Mouse (Mus musculus): Measurements from ENCODE around the gene Impdh2. TPM values are rescaled to one million over a fixed set of nuclear protein-coding genes. Genes with fewer than 3 reads are reported as not detected.
A peak's percentile ranks its signal among the peaks of the same experiment; 100 is the strongest.

Gene Impdh2
- polyA plus RNA-seq (2015; fragmentation: Nextera tagmentation; extraction: Ambion mirVana), result 187 and 198 TPM in 2 replicates

DNA sequence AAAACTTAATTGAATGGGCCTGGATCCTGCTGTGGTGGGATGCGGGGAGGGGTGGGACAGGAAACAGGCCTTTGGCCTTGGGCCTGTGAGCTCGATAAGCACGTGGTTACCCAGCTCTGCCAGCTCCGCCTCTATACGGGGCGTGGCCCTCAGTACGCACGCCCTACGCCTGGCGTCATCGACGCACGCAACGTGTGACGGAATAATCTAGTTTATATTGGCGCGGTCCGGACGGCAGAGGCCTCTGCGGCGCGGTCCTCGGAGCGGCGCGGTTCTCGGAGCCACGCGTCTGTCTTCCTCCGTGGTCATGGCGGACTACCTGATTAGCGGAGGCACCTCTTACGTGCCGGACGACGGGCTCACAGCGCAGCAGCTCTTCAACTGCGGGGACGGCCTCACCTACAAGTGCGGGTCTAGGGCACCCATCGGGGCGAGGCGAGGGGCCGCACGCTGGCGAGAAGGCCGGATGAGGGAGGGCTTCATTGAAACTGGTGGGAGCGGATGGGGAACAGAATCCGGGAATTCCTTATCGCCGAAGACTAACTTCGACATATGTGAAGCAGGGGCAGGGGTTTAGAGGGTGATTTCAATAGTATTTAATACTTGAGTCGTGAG is at the start of gene Impdh2:
Impdh2 (plus strand) TSS at position 60 of the 615 bp plus-strand sequence.
- Histone ChIP-seq H3K9ac (peak within 1 kb of the TSS; percentile 57), H3K9me3 (replicated peaks) (no peaks in the 10 kb centered on the region), H3K27ac (peak within 1 kb of the TSS; percentile 86), H3K4me2 (peak within 1 kb of the TSS; percentile 71), H3K4me1 (peaks cover 15% of the 10 kb centered on the region), H3K36me3 (peaks cover 84% of the 10 kb centered on the region), H3K27me3 (no peaks in the 10 kb centered on the region), H3K4me3 (replicated peaks) (peak within 1 kb of the TSS; percentile 54)
- WGBS, result under 1% methylated on average over 53 of the region's 53 CpGs
- peak; percentile 99 for ATAC-seq (replicated peaks; ENCODE audit: low FRiP score)

DNA sequence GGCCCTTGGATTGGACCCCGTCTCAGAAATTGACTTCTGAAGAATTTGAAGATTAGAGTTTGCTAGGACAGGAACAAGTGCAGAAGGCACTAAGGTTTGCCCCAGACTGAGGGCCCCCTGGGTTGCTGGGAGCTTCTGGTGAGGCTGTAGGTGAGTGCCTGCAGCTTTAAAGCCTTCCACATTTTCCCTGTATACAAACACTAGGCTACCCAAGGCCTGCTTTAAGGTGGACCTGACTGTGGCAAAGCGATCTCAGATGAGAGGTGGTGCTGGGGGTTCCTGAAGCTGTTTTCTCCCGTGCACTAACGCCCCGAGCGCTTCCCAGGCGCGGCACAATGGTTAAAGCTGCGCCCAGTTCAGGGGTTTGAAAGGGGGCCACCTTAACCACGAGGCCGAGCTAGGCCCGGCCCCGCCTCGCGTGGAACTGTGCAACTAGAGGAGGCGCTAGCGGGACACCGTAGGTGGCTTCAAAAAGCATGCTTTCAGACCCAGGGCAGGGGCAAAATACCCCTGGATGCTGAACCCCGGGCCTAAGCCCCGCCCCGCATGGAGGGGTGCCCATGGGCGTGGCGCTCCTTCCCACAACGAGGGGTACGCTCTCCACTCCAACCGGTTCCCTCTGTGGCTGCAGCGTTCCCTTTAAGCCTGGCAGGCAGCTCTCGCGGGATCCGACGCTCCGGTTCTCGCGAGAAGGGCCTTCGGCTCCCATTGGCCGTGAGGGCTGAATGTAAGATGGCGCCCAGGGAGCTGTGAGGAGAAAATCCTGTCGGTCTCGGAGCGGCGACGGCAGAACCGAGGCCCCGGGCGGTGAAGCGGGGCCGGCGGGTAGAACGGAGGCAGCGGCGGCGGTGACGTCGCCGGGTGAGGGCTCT is 43.5 kb upstream of the Impdh2 start, which contains the start of gene Qrich1:
Qrich1 (plus strand) TSS at position 427 of the 872 bp plus-strand sequence.
- ATAC-seq (replicated peaks; ENCODE audit: low FRiP score), result peak; percentile 95
- peak within 1 kb of the TSS; percentile 99 for H3K4me3 ChIP-seq (replicated peaks)
- H3K9ac ChIP-seq, result peak within 1 kb of the TSS; percentile 96
- peak within 1 kb of the TSS; percentile 99 for H3K27ac ChIP-seq
- H3K36me3 ChIP-seq, result peaks cover 50% of the 10 kb centered on the region
- H3K9me3 ChIP-seq (replicated peaks), result no peaks in the 10 kb centered on the region
- H3K4me1 ChIP-seq, result peaks cover 24% of the 10 kb centered on the region
- WGBS, result 1% methylated on average over 55 of the region's 55 CpGs
- H3K27me3 ChIP-seq, result no peaks in the 10 kb centered on the region
- H3K4me2 ChIP-seq, result peak within 1 kb of the TSS; percentile 85

- Histone ChIP-seq H3K9ac (peak overlapping the region; percentile 96), H3K9me3 (replicated peaks) (no peaks in the 10 kb centered on the region), H3K27me3 (no peaks in the 10 kb centered on the region), H3K4me2 (peak overlapping the region; percentile 85), H3K27ac (peak overlapping the region; percentile 99), H3K36me3 (peaks cover 42% of the 10 kb centered on the region), H3K4me1 (peaks cover 24% of the 10 kb centered on the region), H3K4me3 (replicated peaks) (peak overlapping the region; percentile 99)
- WGBS, result under 1% methylated on average over 71 of the region's 95 CpGs
- ATAC-seq (replicated peaks; ENCODE audit: low FRiP score), result peak; percentile 80
Measured at GRCm38 (mm10) chr9:108517253-108517930, 42.7 kb upstream of the Impdh2 start.

DNA sequence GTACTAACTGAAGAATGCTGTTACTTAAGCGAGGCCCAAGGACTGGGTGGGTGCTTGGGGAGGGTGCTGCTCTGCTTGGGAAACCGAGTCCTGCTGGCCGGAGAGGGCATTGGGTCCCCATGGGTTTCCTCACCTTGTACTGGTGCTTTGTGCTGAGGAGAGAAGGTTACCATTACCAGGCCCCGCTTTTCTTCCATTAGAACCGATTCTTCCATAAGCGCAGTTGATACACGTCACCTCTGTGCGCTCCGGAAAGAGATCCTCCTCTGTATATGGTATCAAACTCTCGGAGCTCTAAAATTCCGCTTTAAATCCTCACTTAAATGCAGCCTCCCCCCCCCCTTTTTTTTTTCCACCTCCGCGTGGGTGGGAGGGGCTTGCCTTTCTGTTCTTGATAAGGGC is 42.2 kb upstream of the Impdh2 start:
- no peaks in the 10 kb centered on the region for H3K27me3 ChIP-seq
- peak overlapping the region; percentile 99 for H3K4me3 ChIP-seq (replicated peaks)
- H3K4me2 ChIP-seq, result peak overlapping the region; percentile 70
- ATAC-seq (replicated peaks; ENCODE audit: low FRiP score), result no peak; the same call in none of the 2 replicates
- peaks cover 37% of the 10 kb centered on the region for H3K36me3 ChIP-seq
- peak overlapping the region; percentile 99 for H3K27ac ChIP-seq
- H3K9ac ChIP-seq, result peak overlapping the region; percentile 96
- H3K9me3 ChIP-seq (replicated peaks), result no peaks in the 10 kb centered on the region
- peaks cover 24% of the 10 kb centered on the region for H3K4me1 ChIP-seq
- 0% methylated on average over 13 of the region's 13 CpGs for WGBS

DNA sequence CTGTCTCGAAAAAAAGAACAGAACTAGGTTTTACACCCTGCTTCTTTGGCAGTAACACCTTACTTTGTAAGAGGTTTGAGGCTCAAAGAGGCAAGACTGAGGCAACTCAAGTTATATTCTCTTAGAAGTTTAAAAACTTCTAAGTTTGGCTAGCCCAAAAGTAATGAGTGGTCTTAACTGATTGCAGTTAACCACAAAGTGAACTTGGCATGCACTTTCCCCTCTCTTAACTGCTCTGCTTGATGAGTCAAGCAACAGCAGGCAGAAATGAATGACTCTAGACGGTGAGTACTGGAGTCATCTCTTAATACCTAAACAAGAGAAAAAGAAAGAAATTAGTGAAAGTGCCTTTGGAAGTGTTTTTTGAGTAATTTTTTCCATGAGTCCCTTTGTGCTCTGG is 38.5 kb upstream of the Impdh2 start:
- no peak overlapping the region for H3K4me2 ChIP-seq
- H3K27ac ChIP-seq, result no peak overlapping the region
- peaks cover 17% of the 10 kb centered on the region for H3K4me1 ChIP-seq
- peaks cover 28% of the 10 kb centered on the region for H3K36me3 ChIP-seq
- no peak overlapping the region for H3K9ac ChIP-seq
- ATAC-seq (replicated peaks; ENCODE audit: low FRiP score), result no peak
- WGBS, result 79% methylated on average over 2 of the region's 2 CpGs
- H3K9me3 ChIP-seq (replicated peaks), result no peaks in the 10 kb centered on the region
- no peak overlapping the region for H3K4me3 ChIP-seq (replicated peaks)
- H3K27me3 ChIP-seq, result no peaks in the 10 kb centered on the region

DNA sequence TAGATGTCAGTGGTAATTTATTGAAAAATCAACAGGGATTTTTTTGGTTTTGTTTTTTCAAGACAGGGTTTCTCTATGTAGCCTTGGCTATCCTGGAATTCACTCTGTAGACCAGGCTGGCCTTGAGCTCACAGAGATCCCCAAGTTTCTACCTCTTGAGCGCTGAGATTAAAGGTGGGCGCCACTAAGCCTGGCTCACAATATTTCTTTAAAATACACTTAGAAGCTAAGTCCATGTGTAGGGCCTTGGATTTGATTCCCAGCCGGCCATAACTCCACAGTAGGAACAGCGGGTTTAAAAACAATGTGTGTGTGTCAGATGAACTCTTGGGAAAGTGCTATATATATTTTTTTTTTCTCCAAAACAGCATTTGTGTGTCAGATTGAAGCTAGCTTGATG is 36.7 kb upstream of the Impdh2 start:
- Histone ChIP-seq H3K4me1 (peaks cover 17% of the 10 kb centered on the region), H3K9me3 (replicated peaks) (no peaks in the 10 kb centered on the region), H3K36me3 (peaks cover 38% of the 10 kb centered on the region), H3K4me2 (no peak overlapping the region), H3K27me3 (no peaks in the 10 kb centered on the region), H3K9ac (no peak overlapping the region), H3K4me3 (replicated peaks) (no peak overlapping the region), H3K27ac (no peak overlapping the region)
- WGBS, result 96% methylated on average over 4 of the region's 4 CpGs
- no peak for ATAC-seq (replicated peaks; ENCODE audit: low FRiP score)

- no peaks in the 10 kb centered on the region for H3K27me3 ChIP-seq
- no peak for ATAC-seq (replicated peaks; ENCODE audit: low FRiP score)
- H3K9ac ChIP-seq, result no peak overlapping the region
- no peaks in the 10 kb centered on the region for H3K9me3 ChIP-seq (replicated peaks)
- no peak overlapping the region for H3K27ac ChIP-seq
- H3K4me3 ChIP-seq (replicated peaks), result no peak overlapping the region
- H3K4me1 ChIP-seq, result 0 out of 2 replicates have a peak, but pooled peaks cover 4% of the 10 kb centered on the region
- H3K36me3 ChIP-seq, result peaks cover 51% of the 10 kb centered on the region
- no peak overlapping the region for H3K4me2 ChIP-seq
- 80% methylated on average over 3 of the region's 3 CpGs for WGBS
Measured at GRCm38 (mm10) chr9:108525400-108525799, 34.7 kb upstream of the Impdh2 start.

- no peak for ATAC-seq (replicated peaks; ENCODE audit: low FRiP score)
- no peak overlapping the region for H3K4me2 ChIP-seq
- H3K27me3 ChIP-seq, result no peaks in the 10 kb centered on the region
- H3K4me3 ChIP-seq (replicated peaks), result no peak overlapping the region
- 88% methylated on average over 1 of the region's 1 CpGs for WGBS
- no peak overlapping the region for H3K27ac ChIP-seq
- no peak overlapping the region for H3K9ac ChIP-seq
- H3K4me1 ChIP-seq, result no peaks in the 10 kb centered on the region
- H3K36me3 ChIP-seq, result peaks cover 85% of the 10 kb centered on the region
- H3K9me3 ChIP-seq (replicated peaks), result no peaks in the 10 kb centered on the region
Measured at GRCm38 (mm10) chr9:108530954-108531353, 29.1 kb upstream of the Impdh2 start.

GRCm38 (mm10) chr9:108531496-108531895 is 28.6 kb upstream of the Impdh2 start:
- Histone ChIP-seq H3K4me3 (replicated peaks) (no peak overlapping the region), H3K4me1 (no peaks in the 10 kb centered on the region), H3K4me2 (no peak overlapping the region), H3K27me3 (no peaks in the 10 kb centered on the region), H3K36me3 (peaks cover 90% of the 10 kb centered on the region), H3K9ac (no peak overlapping the region), H3K9me3 (replicated peaks) (no peaks in the 10 kb centered on the region), H3K27ac (no peak overlapping the region)
- 91% methylated on average over 1 of the region's 1 CpGs for WGBS
- ATAC-seq (replicated peaks; ENCODE audit: low FRiP score), result no peak

DNA sequence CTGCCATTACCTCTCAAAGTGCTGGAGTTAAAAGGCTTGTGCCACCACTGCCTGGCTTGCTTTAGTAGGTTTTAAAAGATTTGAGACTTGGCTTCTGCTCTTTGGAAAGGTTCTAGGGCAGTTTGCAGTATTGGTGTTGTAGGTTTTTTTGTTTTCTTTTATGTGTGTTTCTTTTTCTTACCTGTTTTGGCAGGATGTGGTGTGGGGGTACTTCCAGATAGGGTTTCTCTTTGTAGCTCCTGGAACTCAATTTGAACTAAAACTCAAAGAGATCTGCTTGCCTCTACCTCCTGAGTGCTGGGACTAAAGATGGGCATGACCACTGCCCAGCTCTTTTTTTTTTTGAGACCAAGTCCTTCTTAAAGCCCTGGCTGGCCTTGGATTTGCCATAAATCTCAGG is 19.2 kb upstream of the Impdh2 start:
- no peak overlapping the region for H3K27ac ChIP-seq
- H3K9me3 ChIP-seq (replicated peaks), result no peaks in the 10 kb centered on the region
- no peaks in the 10 kb centered on the region for H3K4me1 ChIP-seq
- H3K4me3 ChIP-seq (replicated peaks), result no peak overlapping the region
- no peak overlapping the region for H3K9ac ChIP-seq
- no peak for ATAC-seq (replicated peaks; ENCODE audit: low FRiP score)
- H3K4me2 ChIP-seq, result no peak overlapping the region
- no peaks in the 10 kb centered on the region for H3K27me3 ChIP-seq
- H3K36me3 ChIP-seq, result peaks cover 96% of the 10 kb centered on the region

DNA sequence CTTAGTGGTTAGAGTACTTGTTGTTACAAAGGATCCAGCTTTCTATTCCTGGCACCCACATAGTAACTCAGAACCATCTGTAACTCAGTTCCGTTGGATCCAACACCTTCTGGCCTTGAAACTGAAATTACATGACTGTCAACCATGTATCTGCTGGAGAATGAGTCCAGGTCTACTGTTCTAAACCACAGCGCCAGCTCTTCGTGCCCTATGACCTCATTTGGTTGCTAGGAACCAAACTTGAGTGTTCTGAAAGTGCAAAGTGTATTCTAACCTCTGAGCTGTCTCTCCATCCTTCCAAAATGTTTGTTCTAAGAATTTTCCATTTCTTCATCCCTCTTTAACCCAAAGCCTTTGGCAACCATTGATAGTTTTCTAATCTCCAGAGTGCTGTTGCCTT is 14.1 kb upstream of the Impdh2 start:
- H3K9ac ChIP-seq, result no peak overlapping the region
- H3K4me2 ChIP-seq, result no peak overlapping the region
- H3K27ac ChIP-seq, result no peak overlapping the region
- no peaks in the 10 kb centered on the region for H3K9me3 ChIP-seq (replicated peaks)
- ATAC-seq (replicated peaks; ENCODE audit: low FRiP score), result no peak
- no peaks in the 10 kb centered on the region for H3K27me3 ChIP-seq
- no peaks in the 10 kb centered on the region for H3K4me1 ChIP-seq
- H3K36me3 ChIP-seq, result peaks cover 96% of the 10 kb centered on the region
- WGBS, result 96% methylated on average over 3 of the region's 3 CpGs
- H3K4me3 ChIP-seq (replicated peaks), result no peak overlapping the region

DNA sequence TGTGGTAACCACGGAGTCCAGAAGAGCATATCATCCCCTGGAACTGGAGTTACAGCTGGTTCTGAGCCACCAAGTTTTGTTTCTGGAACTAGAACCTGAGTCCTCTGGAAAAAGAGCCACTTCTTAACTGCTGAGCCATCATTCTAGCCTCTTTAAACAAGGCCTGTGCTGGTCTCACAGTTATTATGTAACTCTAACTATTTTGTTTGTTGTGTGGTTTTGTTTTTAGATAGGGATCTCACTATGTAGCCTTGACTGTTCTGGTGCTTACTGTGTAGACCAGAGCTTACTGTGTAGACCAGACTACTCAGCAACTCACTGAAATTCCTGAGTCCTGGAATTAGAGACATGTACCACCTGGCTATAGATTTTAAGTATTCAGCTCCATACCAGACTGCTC is 13.2 kb upstream of the Impdh2 start:
- no peak for ATAC-seq (replicated peaks; ENCODE audit: low FRiP score)
- H3K9ac ChIP-seq, result no peak overlapping the region
- H3K36me3 ChIP-seq, result peaks cover 94% of the 10 kb centered on the region
- no peaks in the 10 kb centered on the region for H3K27me3 ChIP-seq
- H3K4me1 ChIP-seq, result no peaks in the 10 kb centered on the region
- H3K4me2 ChIP-seq, result no peak overlapping the region
- H3K27ac ChIP-seq, result no peak overlapping the region
- WGBS, result 82% methylated on average over 1 of the region's 1 CpGs
- H3K4me3 ChIP-seq (replicated peaks), result no peak overlapping the region
- H3K9me3 ChIP-seq (replicated peaks), result no peaks in the 10 kb centered on the region
